Mouse (Mus musculus) intestine, postnatal 0 days (tissue): ENCODE data around the gene Arhgap6. TPM values are rescaled to one million over a fixed set of nuclear protein-coding genes. Genes with fewer than 3 reads are reported as not detected.

Experiments used
- ATAC-seq: fragments of 200-750 bp; cut with Nextera tagmentation; 2 replicates; pipeline ENCODE4 v1.8.0; 2017; ENCODE audit warnings: mild to moderate bottlenecking, moderate TSS enrichment, moderate library complexity
- H3K27ac ChIP-seq: fragments of 300-500 bp; sonication (generic); 2 replicates; pipeline ENCODE4 v1.5.1; 2014; ENCODE audit warnings: mild to moderate bottlenecking, low read depth, low read length, moderate library complexity
- H3K27me3 ChIP-seq: fragments of 300-500 bp; sonication (generic); replicated peaks from 2 replicates; pipeline ENCODE4 v1.6.1; 2014; ENCODE audit warnings: low read length, mixed read lengths; ENCODE audit not compliant: control insufficient read depth, insufficient read depth
- H3K36me3 ChIP-seq: fragments of 300-500 bp; sonication (generic); 2 replicates; pipeline ENCODE4 v1.6.1; 2014; ENCODE audit warnings: mild to moderate bottlenecking, moderate library complexity; ENCODE audit not compliant: control insufficient read depth, insufficient read depth
- H3K4me1 ChIP-seq: fragments of 300-500 bp; sonication (generic); replicated peaks from 2 replicates; pipeline ENCODE4 v1.6.1; 2014; ENCODE audit warnings: antibody characterized with exemption, low read length, mixed read lengths; ENCODE audit not compliant: control insufficient read depth, insufficient read depth
- H3K4me2 ChIP-seq: fragments of 300-500 bp; sonication (generic); replicated peaks from 2 replicates; pipeline ENCODE4 v1.6.1; 2014; ENCODE audit warnings: low read depth, mild to moderate bottlenecking, moderate library complexity
- H3K4me3 ChIP-seq: fragments of 300-500 bp; sonication (generic); 2 replicates; pipeline ENCODE4 v1.5.1; 2014; ENCODE audit warnings: low read depth, low read length
- H3K9ac ChIP-seq: fragments of 300-500 bp; sonication (generic); 2 replicates; pipeline ENCODE4 v1.6.1; 2014; ENCODE audit warnings: mild to moderate bottlenecking, low read depth, low read length
- H3K9me3 ChIP-seq: fragments of 300-500 bp; sonication (generic); 2 replicates; pipeline ENCODE4 v1.6.1; 2016; ENCODE audit warnings: mixed run types; ENCODE audit not compliant: control insufficient read depth
- CTCF ChIP-seq: sonication (generic); IDR thresholded peaks from 2 replicates; pipeline ENCODE4 v1.5.1; 2016; ENCODE audit warnings: low read depth, mild to moderate bottlenecking, control low read depth, antibody characterized with exemption, moderate library complexity
- WGBS: fragments of 180-500 bp; shearing (Covaris S2); extraction: QIAGEN DNeasy Blood & Tissue Kit; methylation state at CpG from one replicate; pipeline ENCODE4 v1.1.7; 2014; 5-methylcytosine and 5-hydroxymethylcytosine counted together
- polyA plus RNA-seq: library from polyadenylated mRNA; unstranded; fragments of >200 nt; fragmentation: Nextera tagmentation; extraction: Ambion mirVana; gene quantifications from 2 replicates; pipeline ENCODE4 v1.2.1, GENCODE M21; 2015

The Arhgap6 gene
- polyA plus RNA-seq, 1 experiment from 2014 or later, result 5.9 TPM

GRCm38 (mm10) chrX:169094601-169095000 is 299.7 kb downstream of the Arhgap6 start:
- Histone ChIP-seq H3K9ac (no peak overlapping the region), H3K9me3 (no peaks in the 10 kb centered on the region), H3K4me1 (no peaks in the 10 kb centered on the region), H3K4me3 (no peak overlapping the region), H3K4me2 (no peak overlapping the region), H3K36me3 (no peaks in the 10 kb centered on the region), H3K27ac (no peak overlapping the region), H3K27me3 (no peaks in the 10 kb centered on the region)
- WGBS, result 38% methylated on average over 2 of the region's 2 CpGs
- no peak for ATAC-seq
- TF ChIP-seq CTCF, result no peak

DNA sequence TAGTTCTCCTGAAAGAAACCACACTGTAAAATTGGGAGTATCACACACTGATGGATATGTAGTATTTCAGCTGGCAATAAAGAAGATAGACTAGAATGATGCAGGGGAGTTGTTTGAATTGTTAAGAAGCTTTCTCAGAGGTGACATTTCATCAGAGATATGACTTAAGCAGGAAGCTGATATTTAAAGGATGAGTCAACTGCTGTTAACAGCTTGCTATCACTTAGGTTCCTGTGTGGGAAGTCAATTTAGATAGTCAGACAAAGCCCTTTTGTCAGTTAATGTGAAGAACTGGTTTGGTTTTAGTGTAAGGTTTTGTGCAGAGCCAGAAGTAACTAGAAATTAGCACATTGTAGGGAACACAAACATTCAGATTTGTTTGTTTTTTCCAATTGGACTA is 300.7 kb downstream of the Arhgap6 start:
- H3K4me2 ChIP-seq, result no peak overlapping the region
- H3K4me1 ChIP-seq, result no peaks in the 10 kb centered on the region
- H3K27me3 ChIP-seq, result no peaks in the 10 kb centered on the region
- no peak overlapping the region for H3K27ac ChIP-seq
- no peaks in the 10 kb centered on the region for H3K9me3 ChIP-seq
- no peak for TF ChIP-seq CTCF
- no peaks in the 10 kb centered on the region for H3K36me3 ChIP-seq
- ATAC-seq, result no peak
- H3K9ac ChIP-seq, result no peak overlapping the region
- no peak overlapping the region for H3K4me3 ChIP-seq

DNA sequence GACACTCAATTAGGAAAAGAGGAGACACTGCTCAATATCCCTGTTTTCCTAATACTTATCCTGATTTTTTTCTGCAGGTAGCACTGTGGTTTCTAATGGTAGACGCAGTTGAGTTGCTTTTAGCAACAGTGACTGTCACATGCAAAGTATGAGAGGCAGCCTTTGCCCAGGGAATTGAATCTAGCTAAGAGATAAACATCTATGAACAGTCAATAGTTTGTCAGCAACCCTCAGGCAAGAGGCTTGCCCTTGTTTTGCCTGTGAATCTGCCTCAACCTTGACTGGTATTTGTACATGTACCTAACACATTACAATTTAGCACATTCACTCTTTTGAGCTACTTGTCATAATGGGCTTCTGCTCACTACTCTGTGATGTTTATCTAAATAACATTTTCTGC is 307.8 kb downstream of the Arhgap6 start:
- H3K27me3 ChIP-seq, result no peaks in the 10 kb centered on the region
- H3K4me2 ChIP-seq, result no peak overlapping the region
- no peak overlapping the region for H3K9ac ChIP-seq
- H3K9me3 ChIP-seq, result no peaks in the 10 kb centered on the region
- H3K4me3 ChIP-seq, result no peak overlapping the region
- 62% methylated on average over 1 of the region's 1 CpGs for WGBS
- H3K27ac ChIP-seq, result no peak overlapping the region
- no peaks in the 10 kb centered on the region for H3K4me1 ChIP-seq
- no peak for TF ChIP-seq CTCF
- no peaks in the 10 kb centered on the region for H3K36me3 ChIP-seq
- ATAC-seq, result no peak

GRCm38 (mm10) chrX:169106048-169106622 is 311.2 kb downstream of the Arhgap6 start:
- ATAC-seq, result peak; percentile 95
- WGBS, result 40% methylated on average over 4 of the region's 4 CpGs
- Histone ChIP-seq H3K36me3 (no peaks in the 10 kb centered on the region), H3K9me3 (no peaks in the 10 kb centered on the region), H3K9ac (no peak overlapping the region), H3K27me3 (no peaks in the 10 kb centered on the region), H3K4me1 (no peaks in the 10 kb centered on the region), H3K27ac (no peak overlapping the region), H3K4me2 (no peak overlapping the region), H3K4me3 (no peak overlapping the region)
- TF ChIP-seq CTCF, result no peak

DNA sequence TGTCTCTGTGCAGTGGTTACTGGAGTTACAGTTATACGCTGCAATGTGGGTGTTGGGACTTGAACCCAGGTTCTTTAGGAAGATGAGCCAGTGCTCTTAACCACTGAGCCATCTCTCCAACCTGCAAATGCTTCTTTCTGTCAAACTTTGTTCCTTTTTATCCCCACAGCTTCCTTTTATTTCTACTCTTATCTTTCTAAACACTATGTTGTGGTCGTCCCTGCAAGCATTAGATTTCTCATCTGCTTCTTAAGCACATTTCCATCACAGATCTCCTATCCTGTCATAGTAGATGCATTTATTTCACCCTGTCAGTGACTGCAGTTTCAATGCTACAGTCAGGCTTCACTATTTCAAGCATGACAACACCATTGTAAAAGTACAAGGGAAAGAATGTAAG is 312.5 kb downstream of the Arhgap6 start:
- Histone ChIP-seq H3K4me1 (no peaks in the 10 kb centered on the region), H3K27me3 (no peaks in the 10 kb centered on the region), H3K9ac (no peak overlapping the region), H3K27ac (no peak overlapping the region), H3K4me2 (no peak overlapping the region), H3K9me3 (no peaks in the 10 kb centered on the region), H3K36me3 (no peaks in the 10 kb centered on the region), H3K4me3 (no peak overlapping the region)
- 71% methylated on average over 2 of the region's 2 CpGs for WGBS
- ATAC-seq, result no peak
- TF ChIP-seq CTCF, result no peak

DNA sequence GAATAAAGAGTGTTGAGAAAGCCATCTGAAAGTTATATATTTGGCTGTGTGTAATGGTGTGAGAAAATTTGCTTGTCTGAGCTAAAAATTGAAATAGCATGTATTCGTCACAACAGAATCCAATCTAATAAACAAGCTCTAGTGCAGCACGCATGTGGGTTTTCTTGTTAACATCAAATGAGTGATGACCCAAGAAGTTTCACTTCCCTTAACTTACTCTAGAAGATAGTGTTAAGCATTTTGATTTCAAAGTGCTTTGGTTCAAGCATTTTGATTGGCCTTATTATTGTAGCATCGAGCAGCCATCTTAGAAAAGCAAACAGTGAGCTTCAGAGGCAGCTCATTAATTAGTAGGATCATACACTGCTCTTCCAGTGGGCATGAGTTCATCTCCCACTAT is 315.1 kb downstream of the Arhgap6 start:
- no peak overlapping the region for H3K4me2 ChIP-seq
- no peak overlapping the region for H3K27ac ChIP-seq
- H3K27me3 ChIP-seq, result no peaks in the 10 kb centered on the region
- H3K4me1 ChIP-seq, result no peaks in the 10 kb centered on the region
- no peak for ATAC-seq
- no peaks in the 10 kb centered on the region for H3K9me3 ChIP-seq
- no peak for TF ChIP-seq CTCF
- 74% methylated on average over 3 of the region's 3 CpGs for WGBS
- no peak overlapping the region for H3K9ac ChIP-seq
- no peak overlapping the region for H3K4me3 ChIP-seq
- no peaks in the 10 kb centered on the region for H3K36me3 ChIP-seq

GRCm38 (mm10) chrX:169112662-169113061 is 317.8 kb downstream of the Arhgap6 start:
- Histone ChIP-seq H3K4me2 (no peak overlapping the region), H3K27ac (no peak overlapping the region), H3K27me3 (no peaks in the 10 kb centered on the region), H3K9ac (no peak overlapping the region), H3K36me3 (no peaks in the 10 kb centered on the region), H3K4me1 (no peaks in the 10 kb centered on the region), H3K4me3 (no peak overlapping the region), H3K9me3 (no peaks in the 10 kb centered on the region)
- no peak for TF ChIP-seq CTCF
- no peak for ATAC-seq
- WGBS, result 60% methylated on average over 4 of the region's 4 CpGs
